Mouse (Mus musculus): ENCODE results near the gene Grhl1. TPM values are rescaled to one million over a fixed set of nuclear protein-coding genes. Genes with fewer than 3 reads are reported as not detected.
A peak's percentile ranks its signal among the peaks of the same experiment; 100 is the strongest.

Grhl1 gene
- total RNA-seq, 2 experiments from 2014 or later = 26.4 to 30.5 TPM

GRCm38 (mm10) chr12:24642370-24642802 lies 70.3 kb downstream of the Grhl1 start:
- DNase-seq (ENCODE audit: low spot score in 2 of 2) = peak; percentile 29 to 61

- DNase-seq (ENCODE audit: low spot score in 2 of 2) = no peak
These were observed 72.1 kb downstream of the Grhl1 start for GRCm38 (mm10) chr12:24644125-24644571.

GRCm38 (mm10) chr12:24645901-24646300 lies 73.8 kb downstream of the Grhl1 start:
- DNase-seq (ENCODE audit: low spot score in 2 of 2) = no peak

- no peak for DNase-seq (ENCODE audit: low spot score in 2 of 2)
These were observed 76.0 kb downstream of the Grhl1 start for GRCm38 (mm10) chr12:24648094-24648493.

- DNase-seq (ENCODE audit: low spot score in 2 of 2) = peak in 1 of 2 experiments; percentile 23
These were observed 78.5 kb downstream of the Grhl1 start for GRCm38 (mm10) chr12:24650415-24651062.

- peak; percentile 95 to 97 for DNase-seq (ENCODE audit: low spot score in 2 of 2)
These were observed 79.0 kb downstream of the Grhl1 start, which contains the start of gene Klf11 for GRCm38 (mm10) chr12:24651063-24651557. Gene Klf11, plus strand, starts transcription at chr12:24651274.

- peak; percentile 88 to 90 for DNase-seq (ENCODE audit: low spot score in 2 of 2)
These were observed 79.7 kb downstream of the Grhl1 start for GRCm38 (mm10) chr12:24651642-24652342.

GRCm38 (mm10) chr12:24654065-24654862 lies 82.2 kb downstream of the Grhl1 start:
- DNase-seq (ENCODE audit: low spot score in 2 of 2) = no peak

GRCm38 (mm10) chr12:24656436-24656835 lies 84.4 kb downstream of the Grhl1 start:
- DNase-seq (ENCODE audit: low spot score in 2 of 2) = no peak

GRCm38 (mm10) chr12:24658998-24659397 lies 86.9 kb downstream of the Grhl1 start:
- DNase-seq (ENCODE audit: low spot score in 2 of 2) = no peak

- no peak for DNase-seq (ENCODE audit: low spot score in 2 of 2)
These were observed 87.8 kb downstream of the Grhl1 start for GRCm38 (mm10) chr12:24659923-24660322.

GRCm38 (mm10) chr12:24661100-24661499 lies 89.0 kb downstream of the Grhl1 start:
- no peak for DNase-seq (ENCODE audit: low spot score in 2 of 2)

GRCm38 (mm10) chr12:24662131-24662530 lies 90.0 kb downstream of the Grhl1 start:
- DNase-seq (ENCODE audit: low spot score in 2 of 2) = no peak

Other genes starting within 250 kb of the Grhl1 start
- gene Taf1b, start 73.9 kb upstream of the Grhl1 start, total RNA-seq (2021) = 10 to 100 TPM; 30.1 to 37.2 TPM
- 1 to 10 TPM; 2.9 to 4.6 TPM for gene Klf11, start 79.0 kb downstream of the Grhl1 start, total RNA-seq (2021)
- gene Cys1, start 109.5 kb downstream of the Grhl1 start, total RNA-seq (2021) = 10 to 100 TPM; 30.2 to 35.4 TPM
- 1 to 10 TPM in 1 of 2 experiments, under 1 TPM in 1; 0.71 to 1.5 TPM for gene Rrm2, start 136.0 kb downstream of the Grhl1 start, total RNA-seq (2021)

All from layer of hippocampus, adult 18-20 months (tissue).